Mouse (Mus musculus): ENCODE measurements at regions not wholly inside any gene's neighbourhood (a gene's known extent, or its start where the extent isn't known, plus 50 kb on each side); places are given as distances from the start of the nearest gene placed in this dataset.

DNA sequence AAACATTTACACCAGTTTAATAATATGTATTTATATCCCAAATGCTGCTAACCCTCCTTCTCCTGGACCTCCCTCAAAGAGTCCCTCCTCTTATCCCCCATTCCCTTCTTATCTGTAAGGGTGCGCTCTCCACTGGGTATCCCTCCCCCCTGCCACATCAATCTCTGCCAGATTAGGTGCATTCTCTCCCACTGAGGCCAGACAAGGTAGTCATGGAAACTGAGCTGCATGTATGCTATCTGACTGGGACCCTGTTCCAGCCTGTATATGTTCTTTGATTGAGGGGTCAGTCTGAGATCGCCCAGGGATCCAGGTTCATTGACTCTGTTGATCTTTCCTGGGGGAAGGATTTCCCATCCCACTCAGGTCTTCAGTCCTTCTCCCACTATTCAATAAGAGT is 786.1 kb upstream of the Rgs18 start:
- Histone ChIP-seq H3K4me2 (ENCODE audit: low read depth) (no peak overlapping the region), H3K27me3 (ENCODE audit: control insufficient read depth, insufficient read depth, insufficient read length) (no peaks in the 10 kb centered on the region), H3K4me3 (no peak overlapping the region), H3ac (ENCODE audit: control insufficient read depth, insufficient read length) (no peak overlapping the region), H3K79me2 (ENCODE audit: control insufficient read depth, insufficient read depth) (no peaks in the 10 kb centered on the region), H3K36me3 (ENCODE audit: control insufficient read depth, insufficient read depth) (no peaks in the 10 kb centered on the region)
- no peak for TF ChIP-seq TCF3 (IDR thresholded peaks at IDR 0.05; ENCODE audit: insufficient read length, low read depth)
- TF ChIP-seq MYOD1 (IDR thresholded peaks at IDR 0.05; ENCODE audit: control insufficient read depth in 1 of 3, insufficient read length in 2 of 3, low read depth in 2 of 3): no peak
- no peak for TF ChIP-seq TCF12 (IDR thresholded peaks at IDR 0.05; ENCODE audit: insufficient read depth, poor library complexity, severe bottlenecking)

Data from myocyte (in vitro differentiated cells).